Mouse (Mus musculus) bone marrow macrophage, adult 2 months (primary cell): ENCODE results near the gene Ank3. TPM values are rescaled to one million over a fixed set of nuclear protein-coding genes. Genes with fewer than 3 reads are reported as not detected.

Experiments
- H3K27ac ChIP-seq: 2 replicates; pipeline ENCODE4 v1.5.1; 2012; ENCODE audit warnings: low read depth, low read length; ENCODE audit not compliant: insufficient read depth
- H3K4me1 ChIP-seq: 2 replicates; pipeline ENCODE4 v1.6.1; 2012; ENCODE audit warnings: low read length; ENCODE audit not compliant: control insufficient read depth, insufficient read depth
- H3K4me3 ChIP-seq: 2 replicates; pipeline ENCODE4 v1.5.1; 2012; ENCODE audit warnings: mild to moderate bottlenecking, low read length, moderate library complexity; ENCODE audit not compliant: insufficient read depth
- CTCF ChIP-seq: IDR thresholded peaks from 2 replicates; pipeline ENCODE4 v1.5.1; 2012; ENCODE audit warnings: low read depth, mild to moderate bottlenecking, low read length, moderate library complexity
- POLR2A ChIP-seq: IDR thresholded peaks from 2 replicates; pipeline ENCODE4 v1.6.1; 2012; ENCODE audit warnings: mild to moderate bottlenecking, low read depth, low read length, borderline replicate concordance
- polyA plus RNA-seq: library from polyadenylated mRNA; stranded (reverse); fragments of >200 nt; gene quantifications from 2 replicates; pipeline ENCODE4 v1.2.4, GENCODE M21; 2012; ENCODE audit not compliant: missing spikeins, insufficient read depth, insufficient read length

Ank3 gene
- polyA plus RNA-seq, 1 experiment: 1.5 TPM

DNA sequence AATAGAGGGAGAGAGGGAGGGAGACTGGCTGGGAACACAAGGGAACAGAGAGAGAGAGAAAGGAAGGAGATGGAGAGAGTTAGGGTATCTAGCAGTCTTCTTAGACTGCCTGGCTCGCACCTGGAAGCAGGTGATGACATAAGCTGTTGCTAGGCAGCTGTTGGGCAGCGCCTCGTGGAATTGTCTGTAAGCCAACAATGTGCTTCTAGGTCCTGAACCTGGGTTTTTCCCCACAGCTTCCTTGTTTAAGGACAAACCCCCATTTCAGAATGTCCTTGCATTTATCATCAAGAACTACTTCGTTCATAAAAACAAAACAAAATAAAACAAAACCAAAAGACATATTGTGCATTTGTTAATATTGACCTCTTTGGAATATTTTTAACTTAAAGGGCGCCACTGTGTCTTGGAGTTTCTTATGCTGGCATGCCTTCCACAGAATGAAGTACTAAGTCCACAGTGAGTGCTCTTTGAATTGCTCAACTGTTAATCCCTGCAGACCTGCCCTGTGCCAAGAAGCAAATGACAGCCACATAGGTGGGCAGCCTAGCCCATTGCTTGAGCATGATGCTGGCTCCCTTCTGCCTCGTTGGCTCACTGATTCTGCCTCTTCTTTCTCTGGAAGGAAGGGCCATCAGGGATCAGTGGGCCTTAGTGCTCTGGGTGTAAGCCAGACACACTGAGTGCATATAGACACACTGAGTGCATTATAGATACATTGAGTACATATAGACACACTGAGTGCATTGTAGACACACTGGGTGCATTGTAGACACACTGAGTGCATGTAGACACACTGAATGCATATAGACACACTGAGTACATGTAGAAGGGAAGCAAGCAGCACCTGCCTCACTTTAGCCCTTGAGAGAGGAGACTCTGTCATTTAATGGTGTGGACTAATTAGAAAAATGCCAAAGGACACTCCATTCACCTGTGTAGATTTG is 668.9 kb downstream of the Ank3 start:
- no peak overlapping the region for H3K4me3 ChIP-seq
- TF ChIP-seq CTCF: no peak
- TF ChIP-seq POLR2A: no peak

GRCm38 (mm10) chr10:70069321-70069720 is 670.7 kb downstream of the Ank3 start:
- Histone ChIP-seq H3K27ac (no peak overlapping the region), H3K4me1 (no peaks in the 10 kb centered on the region), H3K4me3 (no peak overlapping the region)
- TF ChIP-seq CTCF (no peak), POLR2A (no peak)

More for the DNA sequence above, 668.9 kb downstream of the Ank3 start:
- H3K27ac ChIP-seq: no peak overlapping the region
- no peaks in the 10 kb centered on the region for H3K4me1 ChIP-seq

GRCm38 (mm10) chr10:70071334-70071733 is 672.8 kb downstream of the Ank3 start:
- TF ChIP-seq POLR2A (no peak), CTCF (no peak)
- H3K27ac ChIP-seq: no peak overlapping the region
- no peaks in the 10 kb centered on the region for H3K4me1 ChIP-seq
- H3K4me3 ChIP-seq: no peak overlapping the region

Other genes with a start within 250 kb of the Ank3 start
- gene Rhobtb1, start 247.3 kb upstream of the Ank3 start, polyA plus RNA-seq: 12.8 and 13.2 TPM in 2 replicates
- 1.8 and 2.0 TPM in 2 replicates for gene A930033H14Rik, start 185.7 kb upstream of the Ank3 start, polyA plus RNA-seq
- 86.3 and 92.4 TPM in 2 replicates for gene Cdk1, start 45.8 kb upstream of the Ank3 start, polyA plus RNA-seq